Mouse (Mus musculus) MEL (cell line): ENCODE measurements around the gene Arx.

Experiments used
- CHD2 ChIP-seq: IDR thresholded peaks from 2 replicates; pipeline ENCODE4 v1.6.1; 2011; ENCODE audit warnings: low read length, improper control_type of control experiment
- MXI1 ChIP-seq: IDR thresholded peaks from 2 replicates; pipeline ENCODE4 v1.6.1; 2011; ENCODE audit warnings: mild to moderate bottlenecking, low read depth, low read length, improper control_type of control experiment
- UBTF ChIP-seq: IDR thresholded peaks from 2 replicates; pipeline ENCODE4 v1.6.1; 2012; ENCODE audit warnings: low read depth, mild to moderate bottlenecking, inconsistent platforms, low read length, improper control_type of control experiment, moderate library complexity, borderline replicate concordance; ENCODE audit not compliant: insufficient read depth

DNA sequence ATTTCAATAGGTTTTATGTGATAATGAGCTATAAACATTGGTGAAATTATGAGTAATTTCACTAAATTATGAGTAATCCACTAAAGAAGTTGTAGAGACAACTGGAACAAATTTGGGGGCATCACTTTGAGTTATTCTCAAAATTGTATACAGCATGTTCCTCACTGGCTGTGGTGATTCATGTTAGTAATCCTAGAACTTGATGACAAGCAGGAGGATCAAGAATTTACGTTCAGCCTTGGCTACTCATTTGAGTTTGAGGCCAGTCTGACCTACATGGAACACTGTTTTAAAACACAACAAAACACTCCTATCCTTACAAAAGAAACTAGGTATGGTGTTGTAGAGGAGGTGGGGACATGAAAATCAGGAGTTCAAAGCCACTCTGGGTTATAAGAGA lies 35.1 kb downstream of the Arx start:
- TF ChIP-seq MXI1 = no peak
- no peak for TF ChIP-seq UBTF
- TF ChIP-seq CHD2 = no peak
